Mouse (Mus musculus) urinary bladder, postnatal 14 days (tissue): ENCODE results near the gene Nrxn2.

ENCODE experiments used
- DNase-seq: peaks from one replicate; pipeline ENCODE4 v3.0.0; 2021; ENCODE audit warnings: low spot score

Gene Nrxn2

DNA sequence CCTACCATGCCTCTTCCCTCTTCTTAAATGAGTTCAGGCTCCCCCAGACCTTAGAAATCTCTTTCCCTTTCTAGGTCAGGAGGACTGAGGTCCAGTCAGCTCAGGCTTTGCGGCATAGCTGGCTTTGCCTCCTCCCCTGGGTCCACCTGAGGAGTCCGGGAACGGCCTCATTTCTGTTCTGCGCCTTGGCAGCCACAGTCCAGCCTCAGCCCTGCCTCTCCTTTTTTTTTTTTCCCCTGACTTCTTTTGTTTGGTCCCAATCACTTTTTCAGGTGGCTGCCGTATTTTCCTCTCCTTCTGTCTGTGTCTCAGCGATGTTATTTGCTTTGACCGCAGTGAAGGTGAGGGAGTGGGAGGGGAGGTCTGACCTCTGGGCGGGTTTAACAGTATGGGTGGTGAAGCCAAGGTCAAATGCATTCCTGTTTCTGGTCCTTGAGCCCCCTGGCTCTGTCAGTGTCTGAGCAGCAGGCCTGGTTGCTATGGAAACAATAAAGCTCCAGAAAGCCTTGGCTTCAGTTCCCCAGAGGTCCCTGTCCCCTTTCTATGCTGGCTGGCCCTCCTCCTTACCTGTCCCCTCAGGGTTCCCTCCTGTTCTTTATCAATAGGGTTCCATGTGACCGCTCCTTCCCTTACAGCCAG is 34.3 kb downstream of the Nrxn2 start:
- DNase-seq: no peak

DNA sequence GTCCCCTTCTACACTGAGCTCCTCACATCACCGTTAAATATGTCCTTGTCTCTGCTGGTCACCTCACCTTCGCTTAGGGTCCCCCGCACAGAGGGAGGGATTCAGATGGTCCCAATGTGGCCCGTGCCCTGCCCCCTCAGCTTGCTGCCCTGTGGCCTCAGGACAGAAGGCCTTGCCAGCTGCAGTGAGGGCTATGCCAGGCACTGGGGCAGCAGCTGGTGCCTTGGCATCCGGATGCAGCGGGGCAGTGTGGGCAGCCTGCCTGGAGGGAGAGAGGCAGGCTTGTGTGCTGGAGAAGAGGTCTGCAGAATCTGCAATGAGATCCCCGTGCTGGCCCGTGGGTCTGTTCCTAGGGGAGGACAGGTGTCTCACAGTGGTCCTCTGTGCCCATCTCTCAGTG is 34.8 kb downstream of the Nrxn2 start:
- no peak for DNase-seq

DNA sequence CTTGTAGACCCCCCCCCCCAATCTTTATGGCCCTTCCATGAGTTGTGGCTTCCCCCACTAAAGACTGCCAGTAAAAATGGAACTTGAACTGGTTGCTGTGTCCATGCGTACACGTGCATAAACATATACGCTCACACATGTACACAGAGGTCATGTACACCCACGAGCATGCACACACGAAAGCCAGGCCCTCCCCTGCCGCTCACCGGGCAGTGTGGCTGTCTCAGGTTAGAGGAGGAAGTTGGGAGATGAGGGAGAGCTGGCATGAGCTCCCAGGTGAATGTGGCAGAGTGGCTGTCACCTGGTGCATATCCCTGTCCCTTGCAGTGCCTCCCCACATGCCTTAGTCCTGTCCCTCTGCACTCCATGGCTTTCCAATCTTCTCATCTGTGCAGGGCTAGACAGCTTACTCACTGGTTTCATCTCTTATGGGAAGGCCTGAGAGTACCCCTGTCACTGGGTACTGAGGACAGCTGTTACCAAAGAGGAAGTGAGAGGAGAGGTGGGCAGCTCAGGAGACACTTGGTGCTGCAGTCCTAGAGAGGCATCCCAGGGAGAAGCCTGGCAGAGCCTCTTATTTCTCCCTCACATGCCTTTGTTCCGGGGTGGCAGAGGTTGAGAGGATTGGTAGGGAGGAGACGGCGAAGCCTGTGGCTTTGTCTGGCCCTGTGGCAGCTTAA is 35.6 kb downstream of the Nrxn2 start:
- DNase-seq: no peak

DNA sequence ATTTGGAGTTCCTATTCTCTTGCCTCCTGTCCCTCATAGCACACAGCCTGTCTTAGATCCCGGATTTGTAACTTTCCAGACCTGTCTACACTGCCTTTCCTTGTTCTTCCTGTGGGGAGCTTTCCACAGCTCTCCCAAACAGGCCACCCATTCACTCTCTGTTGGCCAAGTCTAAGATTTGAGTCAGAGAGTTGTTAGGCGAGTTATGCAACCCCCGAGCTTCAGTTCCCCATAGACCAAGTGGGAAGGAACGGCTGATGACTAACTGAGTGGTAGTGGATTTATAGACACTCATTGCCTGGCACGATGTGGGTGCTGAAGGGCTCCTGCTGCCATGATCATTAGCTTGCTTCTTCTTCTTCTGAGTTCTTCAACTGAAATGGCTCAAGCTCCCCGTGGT is 41.0 kb downstream of the Nrxn2 start:
- DNase-seq: peak; percentile 31

DNA sequence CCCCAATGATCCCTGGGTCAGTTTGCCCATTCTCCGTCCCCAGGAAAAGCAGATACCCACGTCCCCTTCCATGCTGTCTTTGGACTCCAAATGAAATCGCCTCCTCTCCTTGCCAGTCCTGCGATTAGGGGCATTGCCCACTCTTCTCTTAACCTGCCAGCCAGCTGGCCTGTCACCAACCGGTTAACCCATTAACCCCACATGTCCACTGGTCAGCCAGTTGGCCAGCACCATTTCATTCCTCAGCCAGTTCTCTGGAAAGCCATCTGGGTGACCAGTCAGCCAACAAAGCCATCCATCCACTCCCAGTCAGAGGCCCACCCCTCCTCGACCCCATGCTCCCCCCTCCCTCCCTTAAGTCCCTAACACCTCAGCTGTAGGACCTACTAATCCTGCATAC is 44.3 kb downstream of the Nrxn2 start:
- DNase-seq: no peak

GRCm38 (mm10) chr19:6464306-6465071 is 46.0 kb downstream of the Nrxn2 start:
- no peak for DNase-seq

DNA sequence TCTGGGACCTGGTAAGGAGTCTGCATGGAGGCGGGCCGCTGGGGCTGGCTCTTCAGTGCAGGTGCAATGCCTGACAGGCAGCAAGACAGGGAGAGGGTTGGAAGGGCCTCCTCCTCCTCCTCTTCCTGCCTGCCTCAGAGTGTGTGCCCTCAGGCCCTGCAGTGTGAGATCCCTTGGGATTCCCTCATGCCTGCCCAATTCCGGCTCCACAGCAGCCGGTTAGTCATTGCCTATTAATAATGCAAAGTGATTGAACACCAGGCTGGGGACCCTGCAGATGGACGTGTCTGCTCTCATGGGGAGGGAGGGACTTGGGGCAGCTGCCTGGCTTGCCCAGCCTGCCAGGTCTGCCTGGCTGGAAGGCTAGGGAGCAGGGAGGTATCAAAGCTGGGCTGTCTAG is 46.6 kb downstream of the Nrxn2 start:
- DNase-seq: no peak

- DNase-seq: no peak
These were observed 48.4 kb downstream of the Nrxn2 start for GRCm38 (mm10) chr19:6466945-6467344.

- no peak for DNase-seq
These were observed 48.9 kb downstream of the Nrxn2 start for GRCm38 (mm10) chr19:6467374-6467979.

- DNase-seq: no peak
These were observed 53.1 kb downstream of the Nrxn2 start for GRCm38 (mm10) chr19:6471630-6472029.

DNA sequence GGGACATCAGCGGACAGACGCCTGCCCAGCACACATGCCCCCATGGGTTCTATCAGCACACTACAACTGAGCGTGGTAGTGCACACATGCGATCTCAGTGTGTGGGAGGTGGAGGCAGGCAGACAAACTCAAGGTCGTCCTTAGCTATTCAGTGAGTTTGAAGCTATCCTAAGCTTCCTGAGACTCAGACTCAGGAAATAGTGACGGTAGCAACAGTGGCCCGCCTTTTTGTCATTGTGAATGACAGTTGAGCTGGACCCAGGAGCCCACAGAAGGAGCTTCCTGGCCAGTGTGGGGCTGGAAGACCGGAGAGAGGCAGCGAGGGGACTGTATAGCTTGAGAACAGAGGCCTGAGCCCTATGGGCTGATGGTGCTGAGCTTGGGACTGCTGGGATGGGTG is 54.3 kb downstream of the Nrxn2 start:
- DNase-seq: no peak

GRCm38 (mm10) chr19:6474706-6475105 is 56.2 kb downstream of the Nrxn2 start:
- no peak for DNase-seq

- no peak for DNase-seq
These were observed 56.6 kb downstream of the Nrxn2 start for GRCm38 (mm10) chr19:6475129-6475528.

GRCm38 (mm10) chr19:6477007-6477406 is 58.5 kb downstream of the Nrxn2 start:
- DNase-seq: peak; percentile 69

DNA sequence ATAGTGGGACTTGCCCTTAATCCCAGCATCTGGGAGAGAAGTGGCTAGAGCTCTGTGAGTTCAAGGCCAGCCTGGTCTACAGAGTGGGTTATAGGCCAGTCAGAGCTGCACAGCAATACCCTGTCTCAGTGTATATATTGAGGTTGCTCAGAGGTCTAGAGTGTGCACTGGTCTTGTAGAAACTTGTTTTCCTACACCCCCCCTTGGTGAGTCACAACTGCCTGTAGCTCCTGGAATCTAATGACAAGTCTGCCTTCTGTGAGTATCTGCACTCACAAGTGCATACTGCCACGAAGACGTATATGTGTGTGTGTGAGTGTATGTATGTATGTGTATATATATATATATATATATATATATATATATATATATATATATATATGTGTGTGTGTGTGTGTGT is 60.0 kb downstream of the Nrxn2 start:
- DNase-seq: peak; percentile 65

DNA sequence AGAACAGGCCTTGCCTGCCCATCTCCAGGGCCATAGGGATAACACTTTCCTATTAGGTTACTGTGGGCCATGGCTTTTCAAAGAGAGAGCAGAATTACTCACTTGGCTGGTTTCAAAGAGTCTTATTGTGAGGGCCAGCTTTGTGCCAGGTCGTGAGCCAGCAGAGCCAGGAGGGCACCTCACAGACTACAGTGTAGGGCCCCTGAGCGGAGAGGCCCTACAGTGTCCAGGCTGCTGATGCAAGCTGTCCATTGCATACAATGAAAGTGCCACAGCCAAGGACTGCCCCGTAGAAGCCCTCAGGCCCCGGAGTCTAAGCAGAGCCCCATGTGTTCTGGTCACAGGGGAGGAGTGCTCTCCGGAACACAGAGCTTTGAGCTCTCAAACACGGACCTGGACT is 64.4 kb downstream of the Nrxn2 start:
- DNase-seq: no peak

GRCm38 (mm10) chr19:6485059-6485630 is 66.6 kb downstream of the Nrxn2 start:
- DNase-seq: no peak

GRCm38 (mm10) chr19:6489030-6489429 is 70.5 kb downstream of the Nrxn2 start:
- DNase-seq: peak; percentile 87

DNA sequence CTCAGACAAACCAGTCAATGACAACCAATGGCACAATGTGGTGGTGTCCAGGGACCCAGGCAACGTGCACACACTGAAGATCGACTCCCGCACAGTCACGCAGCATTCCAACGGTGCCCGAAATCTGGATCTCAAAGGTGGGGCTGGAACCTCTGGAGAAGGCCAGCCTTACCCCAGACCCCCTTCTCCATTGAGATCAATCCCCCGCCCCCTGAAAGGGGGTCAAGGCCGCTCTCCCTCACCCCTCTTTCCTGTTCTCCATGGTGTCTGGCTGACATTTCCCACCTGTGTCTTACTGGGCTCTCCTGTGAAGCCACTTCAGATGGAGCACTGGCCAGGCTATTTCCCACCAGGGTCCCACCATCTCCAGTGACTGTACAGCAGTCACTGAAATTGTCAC is 73.0 kb downstream of the Nrxn2 start:
- DNase-seq: no peak

DNA sequence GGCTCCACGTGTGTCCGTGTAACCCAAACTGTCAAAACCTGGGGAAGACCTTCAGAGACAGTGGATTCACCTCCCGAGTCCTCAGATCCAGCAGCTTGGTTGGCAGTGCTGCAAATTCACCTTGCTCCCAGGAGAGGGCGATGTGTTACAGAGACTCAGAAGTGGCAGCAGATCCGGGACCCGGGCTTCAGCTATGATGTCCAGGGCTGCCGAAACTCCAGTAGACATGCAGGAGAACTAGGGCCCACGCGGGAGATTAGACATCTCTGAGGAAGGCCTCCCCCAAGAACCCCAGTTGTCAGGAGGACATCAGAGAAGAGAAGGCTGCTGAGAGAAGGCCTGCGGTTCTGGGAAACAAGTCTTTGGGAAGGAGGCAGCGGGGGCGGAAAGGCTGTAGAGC is 73.6 kb downstream of the Nrxn2 start:
- peak; percentile 61 for DNase-seq

- no peak for DNase-seq
These were observed 74.7 kb downstream of the Nrxn2 start for GRCm38 (mm10) chr19:6493219-6493618.

DNA sequence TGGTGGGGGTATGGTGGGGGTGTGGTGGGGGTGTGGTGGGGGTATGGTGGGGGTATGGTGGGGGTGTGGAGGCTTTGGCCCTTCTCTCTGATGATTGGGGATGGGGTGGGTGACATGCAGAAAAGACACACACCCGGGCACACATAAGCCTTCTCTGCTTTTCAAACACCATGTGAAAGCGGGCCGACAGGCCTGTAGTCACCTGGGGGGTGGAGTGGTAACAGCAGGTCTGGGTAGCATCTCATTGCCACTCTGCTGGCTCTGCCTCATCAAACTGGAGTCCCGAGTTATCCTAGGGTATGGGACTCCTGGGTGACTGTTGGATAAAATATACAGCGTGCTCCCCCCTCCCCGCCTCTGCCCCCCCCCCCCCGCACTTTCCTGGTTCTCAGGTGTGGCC is 75.5 kb downstream of the Nrxn2 start:
- no peak for DNase-seq
